Mouse (Mus musculus): ENCODE results near the gene Sytl2. TPM values are rescaled to one million over a fixed set of nuclear protein-coding genes. Genes with fewer than 3 reads are reported as not detected.

Sytl2 gene
- total and polyA plus RNA-seq, 3 experiments, result 0.85 TPM; not detected in 2

GRCm38 (mm10) chr7:90355995-90356394, 53.9 kb downstream of the Sytl2 start:
- no peak overlapping the region for H3K4me2 ChIP-seq (ENCODE audit: insufficient read depth, low read depth, poor library complexity, severe bottlenecking)

DNA sequence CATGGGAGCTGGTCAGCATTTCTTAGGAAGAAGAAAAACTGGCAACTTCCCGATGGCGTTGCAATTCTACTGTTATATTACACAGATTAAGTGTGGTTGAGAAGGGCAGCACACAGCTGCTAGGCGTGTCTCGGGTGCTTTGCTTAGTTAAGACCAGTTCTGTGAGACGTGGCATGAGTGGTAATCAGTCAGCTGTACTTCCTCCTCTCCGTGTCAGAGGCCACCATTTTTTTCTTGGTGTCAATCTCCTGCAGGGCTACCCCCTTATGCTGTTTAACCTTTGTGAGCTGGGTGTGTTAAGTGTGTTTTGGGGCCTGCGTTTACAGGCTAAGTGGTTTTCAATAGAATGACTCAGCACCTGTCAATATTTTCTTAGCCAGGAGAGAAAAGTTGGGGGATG, 60.7 kb downstream of the Sytl2 start:
- Histone ChIP-seq H3K27me3 (replicated peaks) (no peaks in the 10 kb centered on the region), H3K27ac (ENCODE audit: insufficient read depth, low read depth) (no peak overlapping the region), H3K4me2 (ENCODE audit: insufficient read depth, low read depth, poor library complexity, severe bottlenecking) (no peak overlapping the region), H3K4me1 (ENCODE audit: control insufficient read depth in 1 of 2, insufficient read depth in 2 of 2) (peaks cover 5 to 11% of the 10 kb centered on the region in 2 experiments; a peak in 3 of 4 replicates), H3K9ac (ENCODE audit: insufficient read depth, low read depth) (no peak overlapping the region), H3K9me3 (replicated peaks; ENCODE audit: low read length) (no peaks in the 10 kb centered on the region), H3K36me3 (replicated peaks in 1 of 2; ENCODE audit: control insufficient read depth in 1 of 2, insufficient read depth in 1 of 2, low read length in 1 of 2) (no peaks in the 10 kb centered on the region), H3K4me3 (replicated peaks in 1 of 3; ENCODE audit: low read depth in 2 of 3, low read length in 2 of 3, poor library complexity in 1 of 3) (no peak overlapping the region), H3K79me2 (replicated peaks; ENCODE audit: control insufficient read depth, extremely low read depth, insufficient read depth, poor library complexity, severe bottlenecking) (no peaks in the 10 kb centered on the region)
- TF ChIP-seq SIN3A (IDR thresholded peaks at IDR 0.05; ENCODE audit: low read length) (no peak), BHLHE40 (IDR thresholded peaks at IDR 0.05; ENCODE audit: low read depth, low read length) (no peak), MEF2A (IDR thresholded peaks at IDR 0.05; ENCODE audit: borderline replicate concordance, low read depth, low read length) (no peak), MXI1 (IDR thresholded peaks at IDR 0.05; ENCODE audit: low read depth, low read length) (no peak), MYC (IDR thresholded peaks at IDR 0.05; ENCODE audit: low read depth, low read length) (no peak), CHD1 (IDR thresholded peaks at IDR 0.05; ENCODE audit: low read depth, low read length) (no peak), CHD2 (IDR thresholded peaks at IDR 0.05; ENCODE audit: low read length) (no peak), SMC3 (IDR thresholded peaks at IDR 0.05; ENCODE audit: low read depth, low read length) (no peak)
- DNase-seq (ENCODE audit: extremely low read depth), result no peak
- dilution Hi-C loops (cut with MboI; ENCODE audit: extremely low pct_ligation_motif_present, extremely low pct_unique_long_range_greater_than_20kb, low sequenced_read_pairs) (no loop called here), in situ Hi-C loops (cut with MboI; ENCODE audit: low pct_ligation_motif_present, low pct_unique_long_range_greater_than_20kb, low sequenced_read_pairs) (no loop called here)

More at GRCm38 (mm10) chr7:90355995-90356394, 53.9 kb downstream of the Sytl2 start:
- in situ Hi-C loops (cut with MboI; ENCODE audit: low pct_ligation_motif_present, low pct_unique_long_range_greater_than_20kb, low sequenced_read_pairs), result no loop called here
- H3K79me2 ChIP-seq (replicated peaks; ENCODE audit: control insufficient read depth, extremely low read depth, insufficient read depth, poor library complexity, severe bottlenecking), result no peaks in the 10 kb centered on the region
- H3K27ac ChIP-seq (ENCODE audit: insufficient read depth, low read depth), result no peak overlapping the region
- no peak overlapping the region for H3K4me3 ChIP-seq (replicated peaks in 1 of 3; ENCODE audit: low read depth in 2 of 3, low read length in 2 of 3, poor library complexity in 1 of 3)
- TF ChIP-seq MAZ (IDR thresholded peaks at IDR 0.05; ENCODE audit: low read depth, low read length), result no peak
- no peak for TF ChIP-seq CHD1 (IDR thresholded peaks at IDR 0.05; ENCODE audit: low read depth, low read length)
- no peak for TF ChIP-seq USF2 (conservative IDR thresholded peaks at IDR 0.05; ENCODE audit: low read depth, low read length)
- no peak for TF ChIP-seq TCF12 (IDR thresholded peaks at IDR 0.05; ENCODE audit: low read depth, low read length)
- TF ChIP-seq PAX5 (IDR thresholded peaks at IDR 0.05; ENCODE audit: low read length), result no peak
- TF ChIP-seq MXI1 (IDR thresholded peaks at IDR 0.05; ENCODE audit: low read depth, low read length), result no peak
- no peak for TF ChIP-seq CTCF (conservative IDR thresholded peaks at IDR 0.05 in 1 of 2, IDR thresholded peaks at IDR 0.05 in 1 of 2; ENCODE audit: low read depth in 2 of 2, low read length in 2 of 2)
- no peak for TF ChIP-seq KAT2A (IDR thresholded peaks at IDR 0.05; ENCODE audit: insufficient replicate concordance, low read length)
- TF ChIP-seq MAFK (IDR thresholded peaks at IDR 0.05; ENCODE audit: insufficient replicate concordance, low read length), result no peak
- TF ChIP-seq ZKSCAN1 (IDR thresholded peaks at IDR 0.05; ENCODE audit: borderline replicate concordance, low read depth, low read length), result no peak
- TF ChIP-seq MAX (IDR thresholded peaks at IDR 0.05; ENCODE audit: low read length), result no peak
- TF ChIP-seq ETS1 (conservative IDR thresholded peaks at IDR 0.05; ENCODE audit: low read depth, low read length), result no peak
- TF ChIP-seq JUN (IDR thresholded peaks at IDR 0.05; ENCODE audit: insufficient read depth, low read depth, low read length), result no peak
- no peak for TF ChIP-seq RCOR1 (conservative IDR thresholded peaks at IDR 0.05; ENCODE audit: low read depth, low read length)
- TF ChIP-seq BHLHE40 (IDR thresholded peaks at IDR 0.05; ENCODE audit: low read depth, low read length), result no peak
- TF ChIP-seq SMC3 (IDR thresholded peaks at IDR 0.05; ENCODE audit: low read depth, low read length), result no peak
- TF ChIP-seq TBP (conservative IDR thresholded peaks at IDR 0.05; ENCODE audit: low read depth, low read length), result no peak
- TF ChIP-seq NRF1 (IDR thresholded peaks at IDR 0.05; ENCODE audit: low read depth, low read length), result no peak
- TF ChIP-seq GABPA (IDR thresholded peaks at IDR 0.05; ENCODE audit: insufficient replicate concordance, low read depth, low read length), result no peak
- H3K36me3 ChIP-seq (replicated peaks in 1 of 2; ENCODE audit: control insufficient read depth in 1 of 2, insufficient read depth in 1 of 2, low read length in 1 of 2), result no peaks in the 10 kb centered on the region
- no peak overlapping the region for H3K9ac ChIP-seq (ENCODE audit: insufficient read depth, low read depth)
- no peaks in the 10 kb centered on the region for H3K27me3 ChIP-seq (replicated peaks)
- DNase-seq (ENCODE audit: extremely low read depth), result no peak
- H3K4me1 ChIP-seq (ENCODE audit: control insufficient read depth in 1 of 2, insufficient read depth in 2 of 2), result peaks cover 18 to 28% of the 10 kb centered on the region in 2 experiments
- dilution Hi-C loops (cut with MboI; ENCODE audit: extremely low pct_ligation_motif_present, extremely low pct_unique_long_range_greater_than_20kb, low sequenced_read_pairs), result no loop called here
- no peaks in the 10 kb centered on the region for H3K9me3 ChIP-seq (replicated peaks; ENCODE audit: low read length)
